In the genomic region with DNA sequence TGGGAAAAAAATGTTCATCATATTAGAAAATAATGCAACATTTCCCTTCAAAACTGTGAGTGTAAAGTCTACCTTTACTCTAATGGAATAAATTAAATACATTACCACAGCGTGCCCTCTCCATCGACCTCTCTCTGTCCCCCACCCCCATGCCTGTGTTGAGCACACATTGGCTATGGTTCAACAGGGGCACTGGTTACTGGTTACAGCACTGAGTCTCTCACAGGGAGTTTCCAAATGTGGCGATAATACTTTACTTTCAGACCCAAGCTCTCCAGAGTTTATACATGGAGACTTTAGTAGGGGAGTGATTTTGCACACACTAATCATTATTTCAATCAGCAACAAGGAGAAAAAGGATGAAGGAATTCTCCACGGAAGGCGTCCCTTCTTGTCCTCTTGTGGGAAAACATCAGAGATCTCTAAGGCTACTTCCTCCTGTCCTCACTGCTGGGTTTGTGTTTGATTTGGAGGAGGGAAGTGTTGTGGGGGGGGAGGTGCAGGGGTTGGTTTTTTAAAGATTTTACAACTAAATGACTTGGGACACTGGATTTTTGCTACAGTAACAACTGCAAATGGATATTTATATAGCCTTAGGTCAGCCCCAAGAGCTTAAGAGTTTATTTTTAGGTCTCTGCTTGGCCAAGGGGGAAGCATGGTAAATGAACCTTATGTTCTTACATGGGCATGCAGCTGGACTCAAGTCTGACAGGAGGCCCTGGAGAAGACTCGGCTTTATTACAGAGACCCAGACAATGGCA, we compare ENCODE assay signal across 12 mouse cellular contexts.
A peak's percentile ranks its signal among the peaks of the same experiment; 100 is the strongest.
DNase-seq lines count a peak whose midpoint lies in the region; ATAC-seq and TF ChIP-seq lines count a peak whose summit lies in the region.
"Had no signal": no experiment of that assay in that cellular context is flagged by ENCODE, and none has a peak within 500 bp of the region (broad histone marks: within the 10 kb centered on the region; RNA-seq: fewer than 3 reads in every experiment).

No protein-coding gene starts in this region.

- no peak for TF ChIP-seq POLR2A in CH12.LX (IDR thresholded peaks at IDR 0.05; ENCODE audit: low read depth, low read length)

- H3K27me3 ChIP-seq in CH12.LX (replicated peaks), result no peaks in the 10 kb centered on the region
- no peaks in the 10 kb centered on the region for H3K27me3 ChIP-seq in heart, embryonic 15.5 days
- H3K27me3 ChIP-seq in liver, embryonic 13.5 days, result no peaks in the 10 kb centered on the region
- H3K27me3 ChIP-seq: forebrain, embryonic 12.5 days; hindbrain, embryonic 15.5 days had no signal

- no peak overlapping the region for H3K4me3 ChIP-seq in CH12.LX (replicated peaks in 1 of 3; ENCODE audit: low read depth in 2 of 3, low read length in 2 of 3, poor library complexity in 1 of 3)
- H3K4me3 ChIP-seq in heart, embryonic 15.5 days, result no peak overlapping the region
- no peak overlapping the region for H3K4me3 ChIP-seq in liver, embryonic 13.5 days (replicated peaks)
- H3K4me3 ChIP-seq: forebrain, embryonic 12.5 days; hindbrain, embryonic 15.5 days had no signal

- TF ChIP-seq CTCF in CH12.LX (conservative IDR thresholded peaks at IDR 0.05 in 1 of 2, IDR thresholded peaks at IDR 0.05 in 1 of 2; ENCODE audit: low read depth in 2 of 2, low read length in 2 of 2), result no peak

- 29% methylated on average over 6 of the region's 6 CpGs for WGBS in heart, embryonic 15.5 days
- 39% methylated on average over 6 of the region's 6 CpGs for WGBS in liver, embryonic 13.5 days (ENCODE audit: insufficient replicate concordance)

- peak; percentile 19 for DNase-seq in embryo, embryonic 10.5 days (ENCODE audit: low spot score)
- DNase-seq in embryo, embryonic 9.5 days (ENCODE audit: extremely low spot score), result no peak
- peak; percentile 13 for DNase-seq in CH12.LX (ENCODE audit: extremely low read depth)
- DNase-seq in liver, embryonic 13.5 days, result no peak
- no peak for DNase-seq in right cerebral cortex, adult 2 months (ENCODE audit: low spot score in 2 of 2)
- no peak for DNase-seq in urinary bladder, postnatal 10 days (ENCODE audit: low spot score)
- DNase-seq in thymus, postnatal 10 days (ENCODE audit: low spot score in 2 of 2), result no peak
- DNase-seq: cerebellum, adult 11-12 months; right cerebral cortex, postnatal 4 days had no signal

- TF ChIP-seq EP300 in CH12.LX (IDR thresholded peaks at IDR 0.05; ENCODE audit: low read length), result no peak

- no peaks in the 10 kb centered on the region for H3K36me3 ChIP-seq in CH12.LX (replicated peaks in 1 of 2; ENCODE audit: control insufficient read depth in 1 of 2, insufficient read depth in 1 of 2, low read length in 1 of 2)
- no peaks in the 10 kb centered on the region for H3K36me3 ChIP-seq in heart, embryonic 15.5 days
- H3K36me3 ChIP-seq in liver, embryonic 13.5 days, result no peaks in the 10 kb centered on the region
- H3K36me3 ChIP-seq: forebrain, embryonic 12.5 days; hindbrain, embryonic 15.5 days had no signal

- H3K79me2 ChIP-seq in CH12.LX (replicated peaks; ENCODE audit: control insufficient read depth, extremely low read depth, insufficient read depth, poor library complexity, severe bottlenecking), result no peaks in the 10 kb centered on the region

- peak; percentile 90 for ATAC-seq in heart, embryonic 15.5 days (replicated peaks; ENCODE audit: insufficient number of reproducible peaks, insufficient read depth, low FRiP score, low read depth)
- peak; percentile 87 for ATAC-seq in liver, embryonic 13.5 days (ENCODE audit: low read depth)

- no peak overlapping the region for H3K4me2 ChIP-seq in CH12.LX (ENCODE audit: insufficient read depth, low read depth, poor library complexity, severe bottlenecking)
- H3K4me2 ChIP-seq in heart, embryonic 15.5 days, result peak overlapping the region; percentile 39
- 0 out of 2 replicates have a peak overlapping the region, but pooled peaks have one; percentile 24 for H3K4me2 ChIP-seq in liver, embryonic 13.5 days
- H3K4me2 ChIP-seq: forebrain, embryonic 12.5 days; hindbrain, embryonic 15.5 days had no signal

- no peak overlapping the region for H3K27ac ChIP-seq in CH12.LX (ENCODE audit: insufficient read depth, low read depth)
- peak overlapping the region; percentile 93 for H3K27ac ChIP-seq in heart, embryonic 15.5 days
- peak overlapping the region; percentile 65 for H3K27ac ChIP-seq in liver, embryonic 13.5 days
- H3K27ac ChIP-seq: forebrain, embryonic 12.5 days; hindbrain, embryonic 15.5 days had no signal

- peaks cover 0 to 19% of the 10 kb centered on the region in 2 experiments; a peak in 2 of 4 replicates for H3K4me1 ChIP-seq in CH12.LX (ENCODE audit: control insufficient read depth in 1 of 2, insufficient read depth in 2 of 2)
- peaks cover 2% of the 10 kb centered on the region; the same call in 1 of the 2 replicates for H3K4me1 ChIP-seq in heart, embryonic 15.5 days (replicated peaks)
- no peaks in the 10 kb centered on the region for H3K4me1 ChIP-seq in liver, embryonic 13.5 days (replicated peaks)
- H3K4me1 ChIP-seq: forebrain, embryonic 12.5 days; hindbrain, embryonic 15.5 days had no signal

- no peak overlapping the region for H3K9ac ChIP-seq in CH12.LX (ENCODE audit: insufficient read depth, low read depth)
- no peak overlapping the region for H3K9ac ChIP-seq in heart, embryonic 15.5 days
- H3K9ac ChIP-seq in liver, embryonic 13.5 days, result no peak overlapping the region
- H3K9ac ChIP-seq: forebrain, embryonic 12.5 days; hindbrain, embryonic 15.5 days had no signal

- dilution Hi-C loops in CH12.LX (cut with MboI; ENCODE audit: extremely low pct_ligation_motif_present, extremely low pct_unique_long_range_greater_than_20kb, low sequenced_read_pairs), result no loop called here

- no peak for TF ChIP-seq RAD21 in CH12.LX (IDR thresholded peaks at IDR 0.05; ENCODE audit: low read depth, low read length)

- no peaks in the 10 kb centered on the region for H3K9me3 ChIP-seq in CH12.LX (replicated peaks; ENCODE audit: low read length)
- no peaks in the 10 kb centered on the region for H3K9me3 ChIP-seq in heart, embryonic 15.5 days (replicated peaks)
- H3K9me3 ChIP-seq in liver, embryonic 13.5 days (replicated peaks), result no peaks in the 10 kb centered on the region
- H3K9me3 ChIP-seq: forebrain, embryonic 12.5 days; hindbrain, embryonic 15.5 days had no signal

- in situ Hi-C loops in CH12.LX (cut with MboI; ENCODE audit: low pct_ligation_motif_present, low pct_unique_long_range_greater_than_20kb, low sequenced_read_pairs), result no loop called here

TF ChIP-seq in CH12.LX, 34 proteins besides CTCF, POLR2A, EP300 and RAD21:
- no peak for TF ChIP-seq TBP (conservative IDR thresholded peaks at IDR 0.05; ENCODE audit: low read depth, low read length)
- TF ChIP-seq ZMIZ1 (IDR thresholded peaks at IDR 0.05; ENCODE audit: low read depth, low read length), result no peak
- no peak for TF ChIP-seq E2F4 (IDR thresholded peaks at IDR 0.05; ENCODE audit: insufficient replicate concordance, low read depth, low read length)
- TF ChIP-seq HCFC1 (IDR thresholded peaks at IDR 0.05; ENCODE audit: low read depth, low read length), result no peak
TF ChIP-seq in CH12.LX: peak in this region for 0.

Comparison
In these comparisons a context has a peak if more than half of its experiments do, and no peak if none do; other contexts are left out.
1. DNase-seq: peak in embryo, embryonic 10.5 days (single experiment) and CH12.LX (single experiment); none in embryo, embryonic 9.5 days (single experiment), liver, embryonic 13.5 days (single experiment), right cerebral cortex, adult 2 months (0 of 2), urinary bladder, postnatal 10 days (single experiment) and thymus, postnatal 10 days (0 of 2).